Mouse (Mus musculus) NIH3T3 (cell line): ENCODE measurements around the gene Bex6.

Source experiments
- DNase-seq: peaks from one replicate; pipeline ENCODE4 v3.0.0-alpha.2; 2012; ENCODE audit warnings: low read depth

Gene Bex6

GRCm38 (mm10) chr16:32179333-32179901 is at the start of gene Bex6:
TSS of gene Bex6 (plus strand) at chr16:32179823.
- DNase-seq, result no peak

- no peak for DNase-seq
Observed at GRCm38 (mm10) chr16:32130190-32130826, 49.3 kb upstream of the Bex6 start.

DNA sequence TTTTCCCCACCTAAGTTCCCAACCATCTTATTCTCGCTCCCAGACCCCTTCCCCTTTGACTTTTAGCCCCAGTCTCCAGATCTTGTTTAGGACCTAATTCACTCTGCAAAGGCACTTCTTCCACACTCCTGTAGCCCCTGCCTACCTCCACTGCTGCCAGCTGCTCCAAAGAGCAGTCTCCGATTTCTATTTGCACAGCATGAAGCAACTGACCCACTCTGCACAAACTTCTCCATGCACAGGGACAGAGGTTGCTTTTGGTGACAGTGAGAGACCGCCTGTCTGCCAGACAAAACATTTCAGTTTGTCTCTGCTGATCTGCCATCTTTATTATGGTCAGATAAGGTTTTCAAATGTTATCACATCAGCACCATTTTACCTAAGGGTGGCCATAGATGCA is 46.5 kb upstream of the Bex6 start:
- DNase-seq, result no peak

GRCm38 (mm10) chr16:32135842-32136357 is 43.7 kb upstream of the Bex6 start:
- peak; percentile 24 for DNase-seq

GRCm38 (mm10) chr16:32138954-32139353 is 40.7 kb upstream of the Bex6 start:
- no peak for DNase-seq

- no peak for DNase-seq
Observed at GRCm38 (mm10) chr16:32143766-32144165, 35.9 kb upstream of the Bex6 start.

DNA sequence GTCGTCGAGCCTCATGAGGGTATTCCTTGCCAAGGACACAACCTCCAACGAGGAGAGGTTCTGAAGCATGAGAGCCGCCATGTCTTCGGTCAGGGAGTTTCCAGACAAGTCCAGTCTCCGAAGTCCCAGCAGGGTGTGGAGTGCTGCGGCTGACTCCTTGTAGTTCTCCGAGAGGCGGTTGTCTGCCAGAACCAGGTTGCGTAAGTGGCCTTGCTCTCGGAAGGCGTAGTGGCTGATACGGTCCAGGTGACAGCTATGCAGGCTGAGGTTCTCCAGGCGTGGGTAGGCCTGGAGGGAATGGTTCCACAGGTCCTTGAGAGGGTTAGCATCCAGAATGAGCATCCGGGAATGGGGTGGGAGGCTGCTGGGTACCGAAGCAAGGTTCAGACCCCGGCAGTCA is 35.0 kb upstream of the Bex6 start:
- no peak for DNase-seq

GRCm38 (mm10) chr16:32147589-32148207 is 31.9 kb upstream of the Bex6 start:
- DNase-seq, result peak; percentile 33

- DNase-seq, result no peak
Observed at GRCm38 (mm10) chr16:32153976-32154375, 25.6 kb upstream of the Bex6 start.

GRCm38 (mm10) chr16:32154437-32154836 is 25.2 kb upstream of the Bex6 start:
- no peak for DNase-seq

- no peak for DNase-seq
Observed at GRCm38 (mm10) chr16:32156719-32157118, 22.9 kb upstream of the Bex6 start.

DNA sequence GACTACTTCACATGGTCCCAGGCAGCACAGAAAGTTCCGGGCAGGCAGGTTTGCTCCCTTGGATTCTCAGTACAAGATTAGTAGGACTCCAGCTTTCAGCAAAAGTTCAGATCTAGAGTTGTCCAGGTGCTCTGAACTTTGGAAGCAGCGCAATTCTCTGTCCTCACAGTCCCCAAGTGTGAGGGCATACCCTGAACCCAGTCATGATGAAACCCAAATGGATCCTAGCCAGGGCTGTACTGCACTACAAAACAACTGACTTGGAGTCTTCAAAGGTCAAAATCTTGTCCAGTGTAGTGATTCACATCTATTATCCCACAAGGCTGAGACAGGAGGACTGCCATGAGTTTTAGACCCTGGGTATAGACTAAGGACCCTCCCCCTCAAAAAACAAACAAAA is 22.3 kb upstream of the Bex6 start:
- DNase-seq, result no peak

GRCm38 (mm10) chr16:32158966-32159365 is 20.7 kb upstream of the Bex6 start:
- DNase-seq, result no peak

DNA sequence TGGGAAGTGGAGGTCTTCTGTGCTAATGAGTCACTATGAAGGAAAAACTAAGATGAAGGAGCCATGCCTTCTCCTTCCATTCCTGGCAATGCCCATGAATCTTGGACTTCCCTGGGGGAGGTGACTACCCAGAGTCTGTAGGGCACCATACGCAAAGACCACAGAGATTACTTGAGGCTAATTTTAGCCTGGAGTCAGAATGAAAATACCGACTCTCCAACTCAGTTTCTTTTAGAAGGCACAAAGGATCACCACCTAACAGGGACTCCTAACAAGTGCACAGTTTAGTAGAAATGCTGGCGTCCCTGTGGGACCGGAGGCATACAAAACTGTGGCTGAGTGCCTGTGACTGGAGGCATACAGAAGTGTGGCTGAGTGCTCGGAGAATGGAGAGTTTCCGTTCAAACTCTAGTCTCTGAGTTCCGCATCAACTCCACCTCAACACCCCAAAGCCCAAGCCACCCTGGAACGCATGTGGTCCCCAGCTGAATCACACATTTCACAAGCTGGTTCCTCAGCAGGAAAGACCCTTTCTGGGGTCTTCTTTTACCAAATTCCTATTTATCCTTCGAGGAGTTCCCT is 18.8 kb upstream of the Bex6 start:
- no peak for DNase-seq

DNA sequence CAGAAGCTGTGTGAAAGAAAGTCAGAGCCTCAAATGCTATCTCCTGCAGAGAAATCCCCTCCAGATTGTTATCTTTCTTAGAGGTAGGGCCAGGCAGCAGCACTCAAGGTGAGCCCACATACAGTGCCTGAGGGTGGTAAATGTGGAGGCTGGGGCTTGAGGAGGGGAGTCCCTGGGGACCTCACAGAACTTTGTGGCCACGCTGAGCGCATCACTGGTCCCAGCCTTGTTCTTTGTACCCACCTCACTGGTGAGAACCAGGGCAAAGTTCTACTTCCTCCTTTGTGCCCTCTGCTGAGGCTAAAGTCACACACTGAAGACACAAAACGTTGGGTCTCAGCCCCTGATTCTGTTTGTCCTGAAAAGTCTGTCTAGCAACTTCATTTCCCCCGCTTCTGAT is 16.2 kb upstream of the Bex6 start:
- no peak for DNase-seq

DNA sequence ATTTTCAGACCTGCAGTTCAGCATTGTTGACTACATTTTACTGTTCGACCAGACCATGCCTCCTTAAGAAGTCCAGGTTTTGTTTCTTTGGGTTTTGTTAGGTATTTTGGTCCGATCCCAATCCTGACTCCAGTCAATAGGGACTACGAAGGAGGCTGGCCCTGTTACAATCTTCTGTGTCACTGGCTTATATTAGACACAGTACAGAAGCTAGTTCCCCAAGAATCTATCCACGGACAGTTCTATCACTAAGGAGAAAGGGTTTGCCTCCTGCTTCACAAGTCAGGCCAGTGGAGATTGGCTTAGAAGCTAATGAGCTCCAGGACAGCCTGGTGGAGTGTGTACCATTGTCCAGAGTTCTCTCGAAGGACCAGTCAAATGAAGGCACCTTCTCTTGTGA is 15.7 kb upstream of the Bex6 start:
- no peak for DNase-seq

DNA sequence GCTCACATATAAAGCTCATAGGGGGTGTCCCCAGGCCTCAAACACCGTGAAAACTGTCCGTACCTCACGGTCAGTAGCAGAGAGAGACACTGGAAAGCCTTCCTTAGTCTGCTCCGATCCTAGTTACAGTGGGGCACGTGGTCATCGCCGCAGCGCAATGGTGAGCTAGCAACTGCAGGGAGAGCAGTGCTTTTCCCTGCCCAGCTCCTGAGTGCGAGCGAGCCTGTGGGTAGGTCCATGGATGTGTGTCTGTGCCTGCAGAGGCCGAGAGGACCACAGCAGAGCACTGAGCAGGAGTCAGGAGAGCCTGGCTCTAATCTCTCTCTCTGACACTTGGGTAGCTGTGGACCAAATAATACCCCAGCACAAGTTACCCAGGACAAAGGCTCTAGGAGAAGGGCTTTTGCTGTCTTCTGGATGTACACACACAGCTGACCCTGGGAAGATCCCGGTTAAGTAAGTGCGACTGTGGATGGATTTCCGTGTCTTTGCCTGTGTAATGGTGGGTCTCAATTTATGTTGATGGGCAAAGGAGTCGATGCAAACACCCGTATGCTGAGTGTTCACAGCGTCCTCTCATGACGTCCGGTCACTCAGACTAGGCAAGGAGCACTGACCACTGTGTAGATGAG is 15.1 kb upstream of the Bex6 start:
- no peak for DNase-seq

GRCm38 (mm10) chr16:32165281-32165821 is 14.3 kb upstream of the Bex6 start, which contains the start of gene Nrros:
TSS of gene Nrros (minus strand) at chr16:32165594.
- DNase-seq, result no peak

DNA sequence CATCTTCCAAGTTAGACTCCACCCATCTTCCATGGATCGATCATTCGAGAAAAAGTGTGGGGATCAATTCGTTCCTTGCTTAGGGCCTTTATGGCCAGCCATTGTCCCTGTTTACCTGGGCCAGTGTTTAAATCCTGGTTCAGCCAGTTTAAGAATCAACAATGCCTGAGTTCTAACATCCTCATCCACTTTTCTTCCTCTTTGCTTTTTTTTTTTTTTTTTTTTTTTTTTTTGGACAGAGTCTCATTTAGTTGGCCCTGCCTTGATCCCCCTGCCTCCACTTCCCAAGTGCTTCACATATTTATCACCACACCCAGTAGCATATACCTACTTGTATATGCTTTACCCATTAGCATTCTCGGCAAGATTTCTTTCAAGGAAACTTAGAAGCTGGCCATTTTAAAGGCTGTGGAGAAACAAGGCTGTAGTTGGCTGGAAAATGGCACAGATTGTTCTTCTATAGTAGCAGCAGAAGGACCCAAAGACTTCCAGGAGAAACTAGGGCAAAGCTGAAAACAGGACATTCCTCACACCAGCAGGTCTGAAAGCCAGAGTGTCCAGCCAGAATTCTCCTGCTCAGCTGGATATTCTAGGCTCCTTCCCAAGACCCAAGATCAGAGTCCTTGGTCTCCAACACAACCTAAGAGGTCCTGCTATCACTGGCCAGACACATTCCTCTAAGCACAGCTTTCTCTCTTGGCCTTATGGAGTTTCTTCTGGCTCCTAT is 11.6 kb upstream of the Bex6 start:
- no peak for DNase-seq

GRCm38 (mm10) chr16:32171031-32171731 is 8.4 kb upstream of the Bex6 start:
- no peak for DNase-seq

- DNase-seq, result no peak
Observed at GRCm38 (mm10) chr16:32173401-32173800, 6.2 kb upstream of the Bex6 start.
